Mouse (Mus musculus): ENCODE measurements at regions not wholly inside any gene's neighbourhood (a gene's known extent, or its start where the extent isn't known, plus 50 kb on each side); places are given as distances from the start of the nearest gene placed in this dataset.

DNA sequence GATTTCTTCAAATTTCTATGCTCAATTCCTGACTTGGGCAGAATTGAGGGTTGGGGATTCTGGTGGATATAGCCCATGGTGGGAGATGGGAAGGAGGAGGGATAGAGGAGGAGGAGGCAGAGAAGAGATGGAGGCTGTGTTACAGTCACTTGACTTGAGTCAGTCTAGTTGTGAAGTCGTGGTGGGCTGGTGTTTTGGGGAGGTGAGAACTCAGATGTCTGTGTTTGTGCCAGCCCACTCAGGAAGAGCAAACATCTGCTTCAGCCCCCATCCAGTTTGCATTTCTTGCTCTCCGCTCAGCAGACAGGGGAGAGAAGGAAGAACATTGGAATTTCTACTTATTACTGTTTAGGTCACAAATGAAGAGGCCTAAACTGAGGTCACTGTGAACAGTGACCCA is 189.9 kb upstream of the Plpp4 start:
- TF ChIP-seq EP300 (IDR thresholded peaks at IDR 0.05; ENCODE audit: low read depth) (no peak), CTCF (IDR thresholded peaks at IDR 0.05; ENCODE audit: low read depth) (no peak)

Measured in liver, postnatal 0 days (tissue).